In genomic region chr16:31766715-31767114, GRCm38 (mm10) we compare ENCODE assay signal across 14 mouse cellular contexts.
A peak's percentile ranks its signal among the peaks of the same experiment; 100 is the strongest.
DNase-seq lines count a peak whose midpoint lies in the region; ATAC-seq lines count a peak whose summit lies in the region.
"Had no signal": no experiment of that assay in that cellular context is flagged by ENCODE, and none has a peak within 500 bp of the region (broad histone marks: within the 10 kb centered on the region; RNA-seq: fewer than 3 reads in every experiment).

No protein-coding gene starts in this region.

- H3K9me3 ChIP-seq in forebrain, embryonic 13.5 days (replicated peaks), result no peaks in the 10 kb centered on the region
- no peaks in the 10 kb centered on the region for H3K9me3 ChIP-seq in forebrain, embryonic 11.5 days (ENCODE audit: control insufficient read depth, low read length)
- no peaks in the 10 kb centered on the region for H3K9me3 ChIP-seq in neural tube, embryonic 13.5 days

- ATAC-seq in forebrain, embryonic 13.5 days, result peak; percentile 83
- no peak for ATAC-seq in forebrain, embryonic 11.5 days (replicated peaks; ENCODE audit: low FRiP score)
- ATAC-seq in neural tube, embryonic 13.5 days (ENCODE audit: low read depth), result peak; percentile 89
- ATAC-seq: Patski had no signal

- H3K36me3 ChIP-seq in forebrain, embryonic 13.5 days (ENCODE audit: poor library complexity, severe bottlenecking), result peaks cover 4% of the 10 kb centered on the region; the same call in 1 of the 2 replicates
- H3K36me3 ChIP-seq in forebrain, embryonic 11.5 days (ENCODE audit: control insufficient read depth, insufficient read depth, low read length), result no peaks in the 10 kb centered on the region
- no peaks in the 10 kb centered on the region for H3K36me3 ChIP-seq in neural tube, embryonic 13.5 days

- H3K4me2 ChIP-seq in forebrain, embryonic 13.5 days, result no peak overlapping the region
- no peak overlapping the region for H3K4me2 ChIP-seq in forebrain, embryonic 11.5 days (ENCODE audit: low read depth, low read length, severe bottlenecking)
- no peak overlapping the region for H3K4me2 ChIP-seq in neural tube, embryonic 13.5 days

- H3K9ac ChIP-seq in forebrain, embryonic 13.5 days, result no peak overlapping the region
- no peak overlapping the region for H3K9ac ChIP-seq in forebrain, embryonic 11.5 days (ENCODE audit: low read length)
- H3K9ac ChIP-seq in neural tube, embryonic 13.5 days, result no peak overlapping the region

- 0 out of 2 replicates have a peak, but pooled peaks cover 3% of the 10 kb centered on the region for H3K4me1 ChIP-seq in forebrain, embryonic 13.5 days
- H3K4me1 ChIP-seq in forebrain, embryonic 11.5 days (replicated peaks; ENCODE audit: control insufficient read depth, insufficient read depth, low read length), result no peaks in the 10 kb centered on the region
- no peaks in the 10 kb centered on the region for H3K4me1 ChIP-seq in neural tube, embryonic 13.5 days (replicated peaks)

- no peak for DNase-seq in forebrain, embryonic 11.5 days (ENCODE audit: low spot score)
- no peak for DNase-seq in neural tube, embryonic 10.5 days (ENCODE audit: extremely low spot score, low spot score)
- peak; percentile 20 for DNase-seq in hindlimb bud, embryonic 11.5 days (ENCODE audit: extremely low spot score, low read depth, low spot score)
- DNase-seq in urinary bladder, postnatal 36 days (ENCODE audit: low spot score in 2 of 2), result no peak
- no peak for DNase-seq in adrenal gland, adult 2 months
- no peak for DNase-seq in thymus, postnatal 0 days (ENCODE audit: low spot score)
- DNase-seq: adrenal gland, adult 8-10 months; heart, adult 11 months; kidney, adult 9 months; layer of hippocampus, postnatal 36 days; liver had no signal

- no peak overlapping the region for H3K27ac ChIP-seq in forebrain, embryonic 13.5 days
- no peak overlapping the region for H3K27ac ChIP-seq in forebrain, embryonic 11.5 days (ENCODE audit: low read depth, low read length)
- H3K27ac ChIP-seq in neural tube, embryonic 13.5 days (replicated peaks), result no peak overlapping the region

- 31% methylated on average over 3 of the region's 3 CpGs for WGBS in forebrain, embryonic 13.5 days
- whole genome bisulfite sequencing in forebrain, embryonic 11.5 days, result 69% methylated on average over 3 of the region's 3 CpGs
- 18% methylated on average over 3 of the region's 3 CpGs for WGBS in neural tube, embryonic 13.5 days

- no peaks in the 10 kb centered on the region for H3K27me3 ChIP-seq in forebrain, embryonic 13.5 days
- H3K27me3 ChIP-seq in forebrain, embryonic 11.5 days (ENCODE audit: control insufficient read depth, insufficient read depth, low read length), result no peaks in the 10 kb centered on the region
- no peaks in the 10 kb centered on the region for H3K27me3 ChIP-seq in neural tube, embryonic 13.5 days
- H3K27me3 ChIP-seq: Patski had no signal

- H3K4me3 ChIP-seq in forebrain, embryonic 13.5 days, result no peak overlapping the region
- H3K4me3 ChIP-seq in forebrain, embryonic 11.5 days (ENCODE audit: low read depth, low read length), result no peak overlapping the region
- H3K4me3 ChIP-seq in neural tube, embryonic 13.5 days, result no peak overlapping the region
